Mouse (Mus musculus) CD8-positive naive resting alpha-beta T cell, adult 2 months (primary cell): ENCODE measurements around the gene Cel.

Experiments
- DNase-seq, 2 experiments: peaks; one replicate each; pipeline ENCODE4 v3.0.0; 2022; ENCODE audit warnings: low read depth in 2 of 2, low spot score in 2 of 2

Cel gene

GRCm38 (mm10) chr2:28585730-28586129, 22.5 kb upstream of the Cel start:
- DNase-seq = no peak

- peak; percentile 74 to 79 for DNase-seq
Measured at GRCm38 (mm10) chr2:28585043-28585571, 21.9 kb upstream of the Cel start.

GRCm38 (mm10) chr2:28583651-28584050, 20.4 kb upstream of the Cel start, which contains the start of gene Gtf3c5:
Gtf3c5 (minus strand) TSS chr2:28583751.
- no peak for DNase-seq

GRCm38 (mm10) chr2:28582647-28583353, 19.6 kb upstream of the Cel start:
- DNase-seq = peak; percentile 87 to 89

- peak; percentile 19 to 42 for DNase-seq
Measured at GRCm38 (mm10) chr2:28578003-28578402, 14.8 kb upstream of the Cel start.

GRCm38 (mm10) chr2:28576815-28577214, 13.6 kb upstream of the Cel start:
- no peak for DNase-seq

GRCm38 (mm10) chr2:28575341-28575740, 12.1 kb upstream of the Cel start:
- no peak for DNase-seq

- DNase-seq = no peak
Measured at GRCm38 (mm10) chr2:28569903-28570302, 6.7 kb upstream of the Cel start.

GRCm38 (mm10) chr2:28566545-28566944, 3.3 kb upstream of the Cel start:
- DNase-seq = no peak

- no peak for DNase-seq
Measured at GRCm38 (mm10) chr2:28564380-28564779, 1.2 kb upstream of the Cel start.

GRCm38 (mm10) chr2:28563830-28564229, 627 bp upstream of the Cel start:
- no peak for DNase-seq

GRCm38 (mm10) chr2:28557452-28557851, 5.8 kb downstream of the Cel start:
- no peak for DNase-seq

GRCm38 (mm10) chr2:28552301-28552700, 10.9 kb downstream of the Cel start:
- DNase-seq = no peak

GRCm38 (mm10) chr2:28549157-28549556, 14.0 kb downstream of the Cel start:
- DNase-seq = no peak

- DNase-seq = peak; percentile 87 to 90
Measured at GRCm38 (mm10) chr2:28547237-28548172, 15.7 kb downstream of the Cel start.

- DNase-seq = no peak
Measured at GRCm38 (mm10) chr2:28546560-28546959, 16.6 kb downstream of the Cel start.

- DNase-seq = no peak
Measured at GRCm38 (mm10) chr2:28545976-28546375, 17.2 kb downstream of the Cel start.

- DNase-seq = no peak
Measured at GRCm38 (mm10) chr2:28543894-28544293, 19.3 kb downstream of the Cel start.

- no peak for DNase-seq
Measured at GRCm38 (mm10) chr2:28540587-28541227, 22.5 kb downstream of the Cel start.

GRCm38 (mm10) chr2:28539949-28540348, 23.3 kb downstream of the Cel start:
- peak; percentile 50 to 58 for DNase-seq

GRCm38 (mm10) chr2:28539206-28539605, 24.0 kb downstream of the Cel start:
- no peak for DNase-seq

- no peak for DNase-seq
Measured at GRCm38 (mm10) chr2:28538817-28539128, 24.4 kb downstream of the Cel start.
